Mouse (Mus musculus) c-Kit-positive CD71-positive TER-119-positive erythroid progenitor cells, embryonic 14.5 days (primary cell): ENCODE results near the gene Dnajb4.

Experiments
- DNase-seq: peaks from one replicate; pipeline ENCODE4 v3.0.0-alpha.2; 2013; ENCODE audit warnings: low spot score

The Dnajb4 gene

GRCm38 (mm10) chr3:152209967-152210634 is at the start of gene Dnajb4, which contains the start of gene Fubp1:
Gene Dnajb4 (minus strand): TSS chr3:152210302.
Gene Fubp1 (plus strand): TSS chr3:152210422.
- peak; percentile 99 for DNase-seq

GRCm38 (mm10) chr3:152259409-152259808 is 49.3 kb upstream of the Dnajb4 start:
- peak; percentile 66 for DNase-seq

GRCm38 (mm10) chr3:152257528-152257927 is 47.4 kb upstream of the Dnajb4 start:
- no peak for DNase-seq

- DNase-seq: no peak
Observed at GRCm38 (mm10) chr3:152250487-152250886, 40.4 kb upstream of the Dnajb4 start.

- DNase-seq: no peak
Observed at GRCm38 (mm10) chr3:152247708-152248107, 37.6 kb upstream of the Dnajb4 start.

- DNase-seq: no peak
Observed at GRCm38 (mm10) chr3:152245273-152245910, 35.3 kb upstream of the Dnajb4 start.

GRCm38 (mm10) chr3:152243304-152243703 is 33.2 kb upstream of the Dnajb4 start:
- no peak for DNase-seq

GRCm38 (mm10) chr3:152241098-152241497 is 31.0 kb upstream of the Dnajb4 start:
- DNase-seq: no peak

- DNase-seq: no peak
Observed at GRCm38 (mm10) chr3:152239592-152239991, 29.5 kb upstream of the Dnajb4 start.

- DNase-seq: peak; percentile 53
Observed at GRCm38 (mm10) chr3:152238836-152239235, 28.7 kb upstream of the Dnajb4 start.

GRCm38 (mm10) chr3:152235805-152236204 is 25.7 kb upstream of the Dnajb4 start:
- DNase-seq: no peak

- no peak for DNase-seq
Observed at GRCm38 (mm10) chr3:152235238-152235637, 25.1 kb upstream of the Dnajb4 start.

GRCm38 (mm10) chr3:152231333-152232100 is 21.4 kb upstream of the Dnajb4 start:
- peak; percentile 45 for DNase-seq

- DNase-seq: no peak
Observed at GRCm38 (mm10) chr3:152229271-152229670, 19.2 kb upstream of the Dnajb4 start.

GRCm38 (mm10) chr3:152228843-152229242 is 18.7 kb upstream of the Dnajb4 start:
- DNase-seq: no peak

GRCm38 (mm10) chr3:152225906-152226305 is 15.8 kb upstream of the Dnajb4 start:
- no peak for DNase-seq

- no peak for DNase-seq
Observed at GRCm38 (mm10) chr3:152224918-152225317, 14.8 kb upstream of the Dnajb4 start.

- no peak for DNase-seq
Observed at GRCm38 (mm10) chr3:152213416-152213815, 3.3 kb upstream of the Dnajb4 start.

- DNase-seq: no peak
Observed at GRCm38 (mm10) chr3:152211731-152212279, 1.7 kb upstream of the Dnajb4 start.

- peak; percentile 52 for DNase-seq
Observed at GRCm38 (mm10) chr3:152210728-152211391, 758 bp upstream of the Dnajb4 start.

- peak; percentile 56 for DNase-seq
Observed at GRCm38 (mm10) chr3:152209177-152209966, 730 bp downstream of the Dnajb4 start.
